Mouse (Mus musculus) bone marrow macrophage, adult 2 months (primary cell): ENCODE measurements around the gene Gfral.

Experiments used
- CTCF ChIP-seq: IDR thresholded peaks from 2 replicates; pipeline ENCODE4 v1.5.1; 2012; ENCODE audit warnings: low read depth, mild to moderate bottlenecking, low read length, moderate library complexity
- POLR2A ChIP-seq: IDR thresholded peaks from 2 replicates; pipeline ENCODE4 v1.6.1; 2012; ENCODE audit warnings: mild to moderate bottlenecking, low read depth, low read length, borderline replicate concordance

DNA sequence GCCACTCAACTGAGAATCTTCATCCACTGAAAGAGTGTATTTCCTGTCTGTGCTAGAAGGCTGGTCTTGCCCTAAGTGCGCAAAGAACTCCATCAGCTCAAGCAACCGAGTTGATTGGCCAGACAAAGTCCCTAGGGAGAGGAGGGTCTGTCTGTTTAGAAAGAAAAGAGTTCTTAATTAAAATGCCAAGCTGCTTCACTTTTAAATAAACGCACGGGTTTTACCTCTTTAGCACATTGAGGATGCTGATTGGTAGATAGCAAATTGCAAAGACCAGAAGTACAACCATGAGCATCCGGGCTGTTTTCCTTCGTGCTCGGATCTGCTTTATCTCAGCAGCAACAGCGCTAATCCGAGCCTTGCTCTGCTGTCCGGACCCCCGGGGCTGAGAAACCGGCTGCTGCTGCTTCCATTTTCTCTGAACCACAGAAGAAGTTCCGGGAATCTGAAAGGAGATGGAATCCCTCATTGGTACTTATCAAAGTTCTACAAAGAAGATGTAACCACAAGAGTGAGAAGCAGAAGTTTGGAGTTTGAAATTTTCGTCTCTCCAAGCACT, 22.6 kb upstream of the Gfral start:
- TF ChIP-seq CTCF: no peak
- no peak for TF ChIP-seq POLR2A
